Comparison of ENCODE assay signal across 17 mouse cellular contexts in the genomic region with DNA sequence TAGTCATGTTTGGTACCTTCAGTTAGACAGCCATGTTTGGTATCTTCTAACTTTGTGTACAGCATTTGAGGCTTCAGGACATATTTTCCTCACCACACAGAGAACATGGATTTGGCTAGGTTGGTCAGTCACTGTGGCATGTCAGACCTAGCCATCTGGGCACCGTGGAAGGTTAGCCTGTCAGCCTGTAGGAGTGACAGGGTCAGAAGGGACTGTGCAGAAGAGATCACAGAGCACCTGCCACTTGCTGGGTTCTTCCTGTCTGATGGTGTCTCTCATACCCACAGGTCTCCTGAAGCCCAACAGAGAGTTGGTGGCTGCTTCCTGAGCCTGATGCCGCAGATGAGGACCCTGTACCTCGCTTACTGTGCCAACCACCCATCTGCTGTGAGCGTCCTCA.
"Had no signal": no experiment of that assay in that cellular context is flagged by ENCODE, and none has a peak within 500 bp of the region (broad histone marks: within the 10 kb centered on the region; RNA-seq: fewer than 3 reads in every experiment).

No protein-coding gene starts in this region.

- ATAC-seq: liver, embryonic 12.5 days; liver, postnatal 0 days; lung, postnatal 0 days; midbrain, embryonic 13.5 days; midbrain, embryonic 15.5 days; midbrain, embryonic 16.5 days had no signal

- DNase-seq: left cerebral cortex, postnatal 4 days; liver; liver, embryonic 13.5 days; liver, postnatal 0 days; lung, adult 18-20 months; lung, adult 2 months; lung, embryonic 14.5 days; lung, postnatal 10 days; lung, postnatal 14 days; lung, postnatal 36 days; lung, postnatal 4 days; midbrain, embryonic 14.5 days had no signal
